Mouse (Mus musculus): ENCODE results near the gene Clmp. TPM values are rescaled to one million over a fixed set of nuclear protein-coding genes. Genes with fewer than 3 reads are reported as not detected.

The Clmp gene
- polyA plus RNA-seq, 1 experiment from 2014 or later = 1.7 TPM

- Histone ChIP-seq H3K36me3 (no peaks in the 10 kb centered on the region), H3K27me3 (no peaks in the 10 kb centered on the region), H3K9ac (no peak overlapping the region), H3K27ac (no peak overlapping the region), H3K4me1 (replicated peaks) (no peaks in the 10 kb centered on the region), H3K9me3 (replicated peaks) (no peaks in the 10 kb centered on the region), H3K4me2 (no peak overlapping the region), H3K4me3 (replicated peaks) (no peak overlapping the region)
- 59% methylated on average over 5 of the region's 5 CpGs for WGBS (ENCODE audit: insufficient replicate concordance)
- DNase-seq (no peak), ATAC-seq (ENCODE audit: low read depth) (no peak)
Observed at GRCm38 (mm10) chr9:40693768-40694167, 8.0 kb downstream of the Clmp start.

GRCm38 (mm10) chr9:40694284-40694683 is 8.5 kb downstream of the Clmp start:
- no peaks in the 10 kb centered on the region for H3K36me3 ChIP-seq
- DNase-seq = no peak
- no peak for ATAC-seq (ENCODE audit: low read depth)
- no peak overlapping the region for H3K4me3 ChIP-seq (replicated peaks)
- H3K4me1 ChIP-seq (replicated peaks) = no peaks in the 10 kb centered on the region
- no peak overlapping the region for H3K4me2 ChIP-seq
- H3K9ac ChIP-seq = no peak overlapping the region
- no peak overlapping the region for H3K27ac ChIP-seq
- no peaks in the 10 kb centered on the region for H3K27me3 ChIP-seq
- 76% methylated on average over 12 of the region's 12 CpGs for WGBS (ENCODE audit: insufficient replicate concordance)
- H3K9me3 ChIP-seq (replicated peaks) = no peaks in the 10 kb centered on the region

- DNase-seq = no peak
- Histone ChIP-seq H3K9me3 (replicated peaks) (no peaks in the 10 kb centered on the region), H3K9ac (no peak overlapping the region), H3K4me3 (replicated peaks) (no peak overlapping the region), H3K4me1 (replicated peaks) (no peaks in the 10 kb centered on the region), H3K36me3 (no peaks in the 10 kb centered on the region), H3K27ac (no peak overlapping the region), H3K4me2 (no peak overlapping the region), H3K27me3 (no peaks in the 10 kb centered on the region)
- 52% methylated on average over 4 of the region's 4 CpGs for WGBS (ENCODE audit: insufficient replicate concordance)
- ATAC-seq (ENCODE audit: low read depth) = no peak
Observed at GRCm38 (mm10) chr9:40696086-40696485, 10.3 kb downstream of the Clmp start.

- H3K9me3 ChIP-seq (replicated peaks) = no peaks in the 10 kb centered on the region
- no peaks in the 10 kb centered on the region for H3K27me3 ChIP-seq
- no peak overlapping the region for H3K4me2 ChIP-seq
- no peaks in the 10 kb centered on the region for H3K36me3 ChIP-seq
- 67% methylated on average over 3 of the region's 3 CpGs for WGBS (ENCODE audit: insufficient replicate concordance)
- H3K27ac ChIP-seq = no peak overlapping the region
- no peak overlapping the region for H3K4me3 ChIP-seq (replicated peaks)
- H3K9ac ChIP-seq = no peak overlapping the region
- ATAC-seq (ENCODE audit: low read depth) (no peak), DNase-seq (no peak)
- H3K4me1 ChIP-seq (replicated peaks) = no peaks in the 10 kb centered on the region
Observed at GRCm38 (mm10) chr9:40699194-40699593, 13.4 kb downstream of the Clmp start.

- 66% methylated on average over 5 of the region's 5 CpGs for WGBS (ENCODE audit: insufficient replicate concordance)
- no peak for ATAC-seq (ENCODE audit: low read depth)
Observed at GRCm38 (mm10) chr9:40700253-40700652, 14.5 kb downstream of the Clmp start.

GRCm38 (mm10) chr9:40704364-40705276 is 18.9 kb downstream of the Clmp start:
- no peaks in the 10 kb centered on the region for H3K36me3 ChIP-seq
- no peak overlapping the region for H3K9ac ChIP-seq
- ATAC-seq (ENCODE audit: low read depth) (no peak), DNase-seq (no peak)
- H3K4me3 ChIP-seq (replicated peaks) = no peak overlapping the region
- no peaks in the 10 kb centered on the region for H3K9me3 ChIP-seq (replicated peaks)
- WGBS (ENCODE audit: insufficient replicate concordance) = 44% methylated on average over 10 of the region's 10 CpGs
- H3K4me1 ChIP-seq (replicated peaks) = 0 out of 2 replicates have a peak, but pooled peaks cover 3% of the 10 kb centered on the region
- H3K27me3 ChIP-seq = no peaks in the 10 kb centered on the region
- H3K27ac ChIP-seq = no peak overlapping the region
- H3K4me2 ChIP-seq = no peak overlapping the region

More at GRCm38 (mm10) chr9:40700253-40700652, 14.5 kb downstream of the Clmp start:
- Histone ChIP-seq H3K36me3 (no peaks in the 10 kb centered on the region), H3K4me2 (no peak overlapping the region), H3K9ac (no peak overlapping the region), H3K27me3 (no peaks in the 10 kb centered on the region), H3K9me3 (replicated peaks) (no peaks in the 10 kb centered on the region), H3K4me3 (replicated peaks) (no peak overlapping the region), H3K27ac (no peak overlapping the region), H3K4me1 (replicated peaks) (no peaks in the 10 kb centered on the region)
- no peak for DNase-seq

- H3K4me1 ChIP-seq (replicated peaks) = 0 out of 2 replicates have a peak, but pooled peaks cover 3% of the 10 kb centered on the region
- DNase-seq = no peak
- H3K36me3 ChIP-seq = no peaks in the 10 kb centered on the region
- H3K27me3 ChIP-seq = no peaks in the 10 kb centered on the region
- no peak for ATAC-seq (ENCODE audit: low read depth)
- H3K9me3 ChIP-seq (replicated peaks) = no peaks in the 10 kb centered on the region
- no peak overlapping the region for H3K4me3 ChIP-seq (replicated peaks)
- H3K9ac ChIP-seq = no peak overlapping the region
- H3K4me2 ChIP-seq = no peak overlapping the region
- no peak overlapping the region for H3K27ac ChIP-seq
- WGBS (ENCODE audit: insufficient replicate concordance) = 68% methylated on average over 12 of the region's 12 CpGs
Observed at GRCm38 (mm10) chr9:40708448-40709140, 22.8 kb downstream of the Clmp start.

GRCm38 (mm10) chr9:40709141-40709537 is 23.4 kb downstream of the Clmp start:
- ATAC-seq (ENCODE audit: low read depth) = no peak
- H3K9ac ChIP-seq = no peak overlapping the region
- 63% methylated on average over 7 of the region's 7 CpGs for WGBS (ENCODE audit: insufficient replicate concordance)

GRCm38 (mm10) chr9:40709587-40709986 is 23.8 kb downstream of the Clmp start:
- Histone ChIP-seq H3K9me3 (replicated peaks) (no peaks in the 10 kb centered on the region), H3K4me1 (replicated peaks) (0 out of 2 replicates have a peak, but pooled peaks cover 3% of the 10 kb centered on the region), H3K27me3 (no peaks in the 10 kb centered on the region), H3K36me3 (no peaks in the 10 kb centered on the region), H3K27ac (no peak overlapping the region), H3K4me2 (no peak overlapping the region), H3K9ac (no peak overlapping the region), H3K4me3 (replicated peaks) (no peak overlapping the region)
- DNase-seq = no peak
- WGBS (ENCODE audit: insufficient replicate concordance) = 57% methylated on average over 3 of the region's 3 CpGs
- ATAC-seq (ENCODE audit: low read depth) = no peak

More at GRCm38 (mm10) chr9:40709141-40709537, 23.4 kb downstream of the Clmp start:
- H3K27me3 ChIP-seq = no peaks in the 10 kb centered on the region
- no peaks in the 10 kb centered on the region for H3K9me3 ChIP-seq (replicated peaks)
- 0 out of 2 replicates have a peak, but pooled peaks cover 3% of the 10 kb centered on the region for H3K4me1 ChIP-seq (replicated peaks)
- no peak overlapping the region for H3K4me3 ChIP-seq (replicated peaks)
- no peak overlapping the region for H3K4me2 ChIP-seq
- no peak overlapping the region for H3K27ac ChIP-seq
- DNase-seq = no peak
- no peaks in the 10 kb centered on the region for H3K36me3 ChIP-seq

- H3K36me3 ChIP-seq = no peaks in the 10 kb centered on the region
- DNase-seq = no peak
- no peaks in the 10 kb centered on the region for H3K9me3 ChIP-seq (replicated peaks)
- WGBS (ENCODE audit: insufficient replicate concordance) = 28% methylated on average over 3 of the region's 3 CpGs
- H3K27me3 ChIP-seq = no peaks in the 10 kb centered on the region
- H3K4me2 ChIP-seq = no peak overlapping the region
- no peak overlapping the region for H3K4me3 ChIP-seq (replicated peaks)
- H3K9ac ChIP-seq = no peak overlapping the region
- H3K4me1 ChIP-seq (replicated peaks) = 0 out of 2 replicates have a peak, but pooled peaks cover 3% of the 10 kb centered on the region
- no peak for ATAC-seq (ENCODE audit: low read depth)
- no peak overlapping the region for H3K27ac ChIP-seq
Observed at GRCm38 (mm10) chr9:40709991-40710390, 24.2 kb downstream of the Clmp start.

GRCm38 (mm10) chr9:40711654-40712053 is 25.9 kb downstream of the Clmp start:
- H3K36me3 ChIP-seq = no peaks in the 10 kb centered on the region
- H3K4me1 ChIP-seq (replicated peaks) = 0 out of 2 replicates have a peak, but pooled peaks cover 3% of the 10 kb centered on the region
- no peak overlapping the region for H3K27ac ChIP-seq
- H3K9ac ChIP-seq = no peak overlapping the region
- 48% methylated on average over 4 of the region's 4 CpGs for WGBS (ENCODE audit: insufficient replicate concordance)
- no peak overlapping the region for H3K4me3 ChIP-seq (replicated peaks)
- ATAC-seq (ENCODE audit: low read depth) (no peak), DNase-seq (no peak)
- H3K27me3 ChIP-seq = no peaks in the 10 kb centered on the region
- no peak overlapping the region for H3K4me2 ChIP-seq
- H3K9me3 ChIP-seq (replicated peaks) = no peaks in the 10 kb centered on the region

Data from liver, embryonic 13.5 days (tissue).